Mouse (Mus musculus) layer of hippocampus, postnatal 25 days (tissue): ENCODE data around the gene Cdon. TPM values are rescaled to one million over a fixed set of nuclear protein-coding genes. Genes with fewer than 3 reads are reported as not detected.
A peak's percentile ranks its signal among the peaks of the same experiment; 100 is the strongest.

Source experiments
- DNase-seq, 2 experiments: peaks; one replicate each; pipeline ENCODE4 v3.0.0; 2022; ENCODE audit warnings: mixed read lengths in 2 of 2, low spot score in 1 of 2; ENCODE audit errors: extremely low spot score in 1 of 2
- total RNA-seq, 2 experiments: library from RNA; stranded (reverse); gene quantifications; 2 replicates each; pipeline ENCODE4 v1.2.3; 2021

Gene Cdon
- total RNA-seq, 2 experiments from 2014 or later = 9.5 to 15.8 TPM

DNA sequence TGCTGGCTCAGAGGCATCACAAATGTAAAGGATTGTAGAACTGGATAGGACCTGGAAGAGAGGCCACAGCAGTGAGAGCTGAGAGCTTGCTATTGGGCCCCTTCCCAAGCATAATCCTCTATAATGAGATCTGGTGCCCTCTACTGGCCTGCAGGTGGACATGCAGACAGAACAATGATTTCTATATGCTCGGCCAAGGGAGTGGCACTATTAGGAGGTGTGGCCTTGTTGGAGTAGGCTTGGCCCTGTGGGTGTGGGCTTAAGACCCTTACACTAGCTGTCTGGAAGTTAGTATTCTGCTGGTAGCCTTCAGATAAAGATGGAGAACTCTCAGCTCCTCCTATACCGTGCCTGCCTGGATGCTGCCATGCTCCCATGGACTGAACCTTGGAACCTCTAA, 114.2 kb downstream of the Cdon start:
- DNase-seq = peak in 1 of 2 experiments; percentile 62

DNA sequence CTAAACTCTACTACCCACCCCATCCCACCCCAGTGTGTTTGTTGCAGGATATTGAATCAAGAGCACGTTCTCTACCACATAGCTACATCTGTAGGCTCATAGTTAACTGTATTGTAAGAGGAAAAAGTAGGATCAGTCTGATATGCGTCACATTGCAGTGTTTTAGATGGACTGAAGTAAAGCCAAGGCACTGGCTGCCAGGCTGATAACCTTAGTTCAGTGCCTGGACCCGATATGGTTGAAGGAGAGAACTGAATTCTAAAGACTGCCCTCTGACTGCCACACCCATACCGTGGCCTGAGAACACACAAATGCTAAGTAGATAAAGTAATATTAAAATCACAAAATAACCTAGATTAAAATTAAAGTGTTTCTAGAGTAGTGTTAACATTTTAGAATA, 114.9 kb downstream of the Cdon start:
- no peak for DNase-seq

DNA sequence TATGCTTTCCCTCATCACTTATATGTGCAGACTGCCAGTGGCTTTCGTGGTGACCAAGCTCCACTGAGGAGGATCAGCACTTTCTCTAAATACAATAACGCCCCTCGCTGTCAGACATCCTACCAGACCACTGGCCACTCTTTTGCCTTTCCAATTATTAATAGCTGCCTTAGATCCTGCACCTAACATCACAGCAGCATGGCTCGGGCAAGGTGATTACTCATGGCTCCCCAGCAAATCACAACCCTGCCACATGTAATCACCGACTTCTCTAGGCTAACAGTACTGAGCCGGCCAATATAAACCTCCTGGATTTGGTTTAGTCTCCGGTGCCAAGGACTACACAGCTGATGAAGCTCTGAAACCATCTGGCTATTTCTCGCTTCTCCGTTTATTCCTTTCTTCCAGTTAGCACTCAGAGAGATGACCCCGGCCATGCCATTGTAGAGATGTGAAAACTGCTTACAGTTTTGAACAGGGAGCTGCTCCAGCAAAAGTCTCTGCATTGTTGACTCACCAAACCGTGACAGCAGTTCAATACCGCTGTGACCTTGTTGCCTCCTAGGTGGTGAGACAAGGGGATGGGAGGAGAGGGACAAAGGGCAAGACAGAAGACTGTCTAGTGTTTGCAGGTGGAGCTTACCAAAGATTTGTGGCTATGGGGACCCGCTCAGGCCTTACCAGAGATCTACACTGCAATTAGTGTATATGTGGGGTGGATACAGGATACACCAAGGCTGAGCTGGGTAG, 118.2 kb downstream of the Cdon start:
- DNase-seq = no peak

GRCm38 (mm10) chr9:35541024-35541423, 120.1 kb downstream of the Cdon start:
- DNase-seq = no peak

GRCm38 (mm10) chr9:35541488-35541887, 120.6 kb downstream of the Cdon start:
- DNase-seq = peak; percentile 73 to 95

DNA sequence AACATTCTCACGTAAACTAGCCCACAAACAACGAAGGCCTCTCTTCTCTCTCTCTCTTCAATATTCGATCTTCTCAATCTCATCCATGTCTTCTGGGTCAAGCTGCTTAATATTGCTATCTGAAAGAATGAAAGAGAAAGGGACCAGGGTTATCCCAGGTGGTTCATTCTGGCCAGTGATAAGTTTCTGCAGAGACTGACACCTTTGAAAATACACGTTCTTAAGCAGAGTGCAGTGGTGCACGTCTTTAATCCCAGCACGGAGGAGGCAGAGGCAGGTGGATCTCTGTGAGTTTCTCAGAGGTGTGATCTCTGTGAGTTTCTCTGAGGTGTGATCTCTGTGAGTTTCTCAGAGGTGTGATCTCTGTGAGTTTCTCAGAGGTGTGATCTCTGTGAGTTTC, 121.0 kb downstream of the Cdon start:
- DNase-seq = no peak

DNA sequence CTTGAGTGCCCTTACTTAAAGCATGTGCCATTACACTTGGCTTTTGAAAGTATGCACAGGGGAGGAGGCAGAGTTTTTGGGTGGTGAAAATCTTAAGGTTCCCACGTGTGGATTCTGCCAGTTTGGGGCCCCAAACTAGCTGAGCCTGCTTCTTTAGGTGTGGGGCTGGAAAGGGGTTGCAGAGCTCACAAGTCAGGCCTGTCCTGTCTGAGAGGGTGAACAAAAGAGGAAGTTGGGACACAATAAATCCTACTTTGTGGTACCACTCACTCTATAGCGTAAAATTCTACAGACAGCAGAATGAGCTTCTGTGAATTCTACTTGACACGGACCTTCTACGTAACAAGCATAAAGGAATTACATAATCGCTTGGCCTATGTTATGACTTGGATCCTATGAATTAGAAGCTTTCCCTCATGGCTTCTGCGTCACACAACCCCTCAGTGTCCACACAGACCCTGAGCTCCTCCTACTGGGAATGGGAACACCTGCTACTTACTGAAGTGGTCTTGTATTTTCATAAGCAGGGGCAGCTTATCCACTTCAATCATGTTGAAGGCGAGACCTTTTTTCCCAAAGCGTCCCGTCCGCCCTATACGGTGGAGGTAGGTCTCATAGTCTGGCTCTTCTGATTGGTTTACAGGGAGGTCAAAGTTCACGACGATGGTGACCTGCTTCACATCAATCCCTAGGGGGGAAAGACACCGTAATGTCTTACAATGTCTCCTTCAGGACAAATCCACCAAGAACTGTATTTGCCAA, 122.4 kb downstream of the Cdon start:
- DNase-seq = no peak

- DNase-seq = no peak
Measured at GRCm38 (mm10) chr9:35544666-35545065, 123.7 kb downstream of the Cdon start.

- no peak for DNase-seq
Measured at GRCm38 (mm10) chr9:35545704-35546103, 124.8 kb downstream of the Cdon start.

DNA sequence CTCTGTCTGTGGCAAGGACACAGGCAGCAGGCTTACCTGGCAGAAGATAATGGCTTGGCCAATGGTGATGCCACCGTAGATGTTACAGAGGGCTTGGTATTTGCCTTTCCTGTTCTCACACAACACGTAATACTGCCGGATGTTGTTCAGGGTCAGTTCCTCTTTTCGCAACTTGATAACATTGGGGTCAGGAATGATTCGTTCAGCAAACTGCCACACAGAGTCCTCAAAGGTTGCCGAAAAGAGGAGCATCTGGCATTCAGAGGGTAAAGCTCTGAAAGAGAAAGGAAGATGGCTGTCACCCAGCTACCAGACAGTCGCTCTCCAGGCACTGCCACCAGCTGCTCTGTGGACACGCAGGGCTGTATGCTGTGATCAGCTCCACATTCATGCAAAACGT, 125.8 kb downstream of the Cdon start:
- DNase-seq = no peak

DNA sequence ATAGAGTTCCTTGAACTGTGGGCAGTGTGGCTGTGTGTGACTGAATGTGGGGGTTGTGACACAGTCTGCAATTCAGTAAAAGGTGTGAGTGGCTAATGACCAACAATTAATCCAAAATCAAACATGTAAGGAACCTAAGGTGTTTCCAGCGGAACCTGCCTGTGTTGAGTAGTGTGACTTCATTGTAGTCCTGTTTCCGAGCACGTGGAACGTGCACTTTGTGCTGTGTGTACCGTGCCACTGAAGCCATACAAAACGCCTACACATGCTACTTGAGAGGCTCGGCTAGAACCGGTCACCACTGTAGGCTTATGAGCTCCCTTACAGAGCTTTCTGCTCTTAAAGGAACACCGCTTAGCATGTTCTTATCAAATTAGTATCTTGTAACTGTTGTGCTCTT, 127.5 kb downstream of the Cdon start:
- no peak for DNase-seq

GRCm38 (mm10) chr9:35556494-35557102, 135.7 kb downstream of the Cdon start:
- no peak for DNase-seq

Other genes starting within 250 kb of the Cdon start
- 10 to 100 TPM; 19.2 to 21.5 TPM for gene Dcps, start 245.1 kb upstream of the Cdon start, total RNA-seq
- 10 to 100 TPM; 62.3 to 63.3 TPM for gene Srpr, start 221.0 kb upstream of the Cdon start, total RNA-seq
- 1 to 10 TPM; 1.5 to 2.2 TPM for gene Tirap, start 220.8 kb upstream of the Cdon start, total RNA-seq
- 10 to 100 TPM; 34.3 to 34.5 TPM for gene Foxred1, start 210.1 kb upstream of the Cdon start, total RNA-seq
- gene Fam118b, start 153.3 kb upstream of the Cdon start, total RNA-seq = 10 to 100 TPM; 25.8 to 26.3 TPM
- gene Rpusd4, start 153.3 kb upstream of the Cdon start, total RNA-seq = 10 to 100 TPM in 1 of 2 experiments, 1 to 10 TPM in 1; 8.7 to 10.9 TPM
- gene Gm1113, start 97.1 kb downstream of the Cdon start, total RNA-seq = not detected
- gene Ddx25, start 137.4 kb downstream of the Cdon start, total RNA-seq = 10 to 100 TPM; 14.1 to 14.9 TPM
- gene Pus3, start 137.5 kb downstream of the Cdon start, total RNA-seq = 10 to 100 TPM; 11.3 to 12.0 TPM
- 1 to 10 TPM in 1 of 2 experiments, under 1 TPM in 1; 0.62 to 1.5 TPM for gene Pate2, start 149.2 kb downstream of the Cdon start, total RNA-seq
- 10 to 100 TPM; 12.9 to 13.1 TPM for gene Hyls1, start 149.3 kb downstream of the Cdon start, total RNA-seq
- not detected for gene Pate4, start 190.8 kb downstream of the Cdon start, total RNA-seq
- not detected for gene Pate3, start 227.1 kb downstream of the Cdon start, total RNA-seq